Mouse (Mus musculus) testis, adult 2 months (tissue): ENCODE measurements at regions not wholly inside any gene's neighbourhood (a gene's known extent, or its start where the extent isn't known, plus 50 kb on each side); places are given as distances from the start of the nearest gene placed in this dataset.

ENCODE experiments used
- CTCF ChIP-seq: fragments of 200-500 bp; IDR thresholded peaks from 2 replicates; pipeline ENCODE4 v1.5.1; 2012; ENCODE audit warnings: low read depth, mild to moderate bottlenecking, inconsistent platforms, low read length, moderate library complexity; ENCODE audit not compliant: control insufficient read depth, insufficient read depth, insufficient replicate concordance
- POLR2A ChIP-seq: fragments of 200-500 bp; IDR thresholded peaks from 2 replicates; pipeline ENCODE4 v1.6.1; 2012; ENCODE audit warnings: low read depth, mild to moderate bottlenecking, inconsistent platforms, low read length, moderate library complexity; ENCODE audit not compliant: control insufficient read depth

DNA sequence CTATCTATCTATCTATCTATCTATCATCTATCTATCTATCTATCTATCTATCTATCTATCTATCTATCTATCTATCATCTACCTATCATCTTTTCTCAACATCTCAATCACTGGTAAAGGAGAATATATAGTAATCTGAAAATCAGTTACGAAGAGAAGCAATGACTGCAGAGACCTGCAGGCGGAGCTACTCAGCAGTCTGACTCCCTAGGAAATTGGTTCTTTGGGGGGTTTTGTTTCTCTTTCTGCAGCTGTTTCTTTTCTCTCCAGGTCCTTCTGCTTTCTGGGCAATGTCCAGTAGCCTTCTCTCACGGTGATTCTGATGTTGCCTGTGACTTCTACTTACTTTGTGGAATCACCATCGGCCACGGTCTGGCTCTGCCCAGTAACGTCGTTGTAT, 73.6 kb upstream of the Shisa3 start:
- TF ChIP-seq CTCF (no peak), POLR2A (no peak)
